Mouse (Mus musculus): Measurements from ENCODE around the gene Ywhag. TPM values are rescaled to one million over a fixed set of nuclear protein-coding genes. Genes with fewer than 3 reads are reported as not detected.
A peak's percentile ranks its signal among the peaks of the same experiment; 100 is the strongest.

Gene Ywhag
- polyA plus RNA-seq, 1 experiment: 227 TPM

- peaks cover 75% of the 10 kb centered on the region for H3K36me3 ChIP-seq (ENCODE audit: control insufficient read depth, insufficient read depth)
These were observed 4.6 kb downstream of the Ywhag start for GRCm38 (mm10) chr5:135929685-135930424.

GRCm38 (mm10) chr5:135923901-135924300, 10.5 kb downstream of the Ywhag start:
- no peak overlapping the region for H3ac ChIP-seq (ENCODE audit: control insufficient read depth, insufficient read length, low read depth)
- no peaks in the 10 kb centered on the region for H3K27me3 ChIP-seq (ENCODE audit: control insufficient read depth, insufficient read depth, insufficient read length)
- peaks cover 93% of the 10 kb centered on the region for H3K79me3 ChIP-seq (ENCODE audit: low read depth)
- no peak for TF ChIP-seq USF1 (IDR thresholded peaks at IDR 0.05; ENCODE audit: low read depth)
- no peak for TF ChIP-seq CTCF (IDR thresholded peaks at IDR 0.05; ENCODE audit: control insufficient read depth, insufficient read depth, insufficient read length)
- no peak for TF ChIP-seq CEBPB (IDR thresholded peaks at IDR 0.05; ENCODE audit: low read depth)
- TF ChIP-seq MAX (IDR thresholded peaks at IDR 0.05): no peak
- TF ChIP-seq FOSL1 (IDR thresholded peaks at IDR 0.05; ENCODE audit: insufficient read depth, low read length, poor library complexity, severe bottlenecking): no peak
- no peak for TF ChIP-seq MYOG (IDR thresholded peaks at IDR 0.05; ENCODE audit: control insufficient read depth, extremely low read depth, insufficient read length)
- TF ChIP-seq MYOD1 (IDR thresholded peaks at IDR 0.05; ENCODE audit: control insufficient read depth, insufficient read length, low read depth): no peak
- peaks cover 93% of the 10 kb centered on the region for H3K36me3 ChIP-seq (ENCODE audit: control insufficient read depth, insufficient read depth)
- peaks cover 100% of the 10 kb centered on the region for H3K79me2 ChIP-seq (ENCODE audit: control insufficient read depth, insufficient read depth)
- H3K4me3 ChIP-seq (ENCODE audit: insufficient read depth, poor library complexity, severe bottlenecking): no peak overlapping the region

More at GRCm38 (mm10) chr5:135929685-135930424, 4.6 kb downstream of the Ywhag start:
- no peak overlapping the region for H3ac ChIP-seq (ENCODE audit: control insufficient read depth, insufficient read length, low read depth)
- H3K79me2 ChIP-seq (ENCODE audit: control insufficient read depth, insufficient read depth): peaks cover 96% of the 10 kb centered on the region
- TF ChIP-seq FOSL1 (IDR thresholded peaks at IDR 0.05; ENCODE audit: insufficient read depth, low read length, poor library complexity, severe bottlenecking): no peak
- no peak for TF ChIP-seq MYOG (IDR thresholded peaks at IDR 0.05; ENCODE audit: control insufficient read depth, extremely low read depth, insufficient read length)
- no peak for TF ChIP-seq CEBPB (IDR thresholded peaks at IDR 0.05; ENCODE audit: low read depth)
- TF ChIP-seq CTCF (IDR thresholded peaks at IDR 0.05; ENCODE audit: control insufficient read depth, insufficient read depth, insufficient read length): no peak
- no peak for TF ChIP-seq MYOD1 (IDR thresholded peaks at IDR 0.05; ENCODE audit: control insufficient read depth, insufficient read length, low read depth)
- no peak for TF ChIP-seq USF1 (IDR thresholded peaks at IDR 0.05; ENCODE audit: low read depth)
- H3K27me3 ChIP-seq (ENCODE audit: control insufficient read depth, insufficient read depth, insufficient read length): no peaks in the 10 kb centered on the region
- H3K79me3 ChIP-seq (ENCODE audit: low read depth): peaks cover 90% of the 10 kb centered on the region
- H3K4me3 ChIP-seq (ENCODE audit: insufficient read depth, poor library complexity, severe bottlenecking): no peak overlapping the region

DNA sequence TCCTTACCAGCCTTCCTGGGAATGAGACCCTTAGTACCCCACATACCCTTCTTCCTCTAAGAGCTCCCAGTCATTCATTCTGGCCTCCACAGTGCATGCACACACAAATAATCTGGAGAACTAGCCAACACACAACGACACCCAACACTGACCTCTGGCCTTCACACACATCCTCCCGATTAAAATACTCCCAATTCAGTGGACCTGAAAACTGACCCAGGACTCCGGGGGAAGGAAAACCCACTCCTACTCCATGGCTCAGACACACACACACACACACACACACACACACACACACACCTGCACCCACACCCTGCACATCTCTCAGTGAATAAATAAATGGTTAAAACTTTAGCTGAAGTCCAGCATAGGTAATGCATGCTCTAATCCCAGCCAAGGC, 14.5 kb downstream of the Ywhag start:
- H3K36me3 ChIP-seq (ENCODE audit: control insufficient read depth, insufficient read depth): peaks cover 89% of the 10 kb centered on the region
- peaks cover 100% of the 10 kb centered on the region for H3K79me2 ChIP-seq (ENCODE audit: control insufficient read depth, insufficient read depth)
- peaks cover 97% of the 10 kb centered on the region for H3K79me3 ChIP-seq (ENCODE audit: low read depth)
- TF ChIP-seq CEBPB (IDR thresholded peaks at IDR 0.05; ENCODE audit: low read depth): no peak
- no peak for TF ChIP-seq MAX (IDR thresholded peaks at IDR 0.05)
- no peak for TF ChIP-seq FOSL1 (IDR thresholded peaks at IDR 0.05; ENCODE audit: insufficient read depth, low read length, poor library complexity, severe bottlenecking)
- TF ChIP-seq MYOD1 (IDR thresholded peaks at IDR 0.05; ENCODE audit: control insufficient read depth, insufficient read length, low read depth): no peak
- TF ChIP-seq CTCF (IDR thresholded peaks at IDR 0.05; ENCODE audit: control insufficient read depth, insufficient read depth, insufficient read length): no peak
- H3K27me3 ChIP-seq (ENCODE audit: control insufficient read depth, insufficient read depth, insufficient read length): no peaks in the 10 kb centered on the region
- H3ac ChIP-seq (ENCODE audit: control insufficient read depth, insufficient read length, low read depth): no peak overlapping the region
- H3K4me3 ChIP-seq (ENCODE audit: insufficient read depth, poor library complexity, severe bottlenecking): no peak overlapping the region

- no peaks in the 10 kb centered on the region for H3K27me3 ChIP-seq (ENCODE audit: control insufficient read depth, insufficient read depth, insufficient read length)
- no peak overlapping the region for H3K4me3 ChIP-seq (ENCODE audit: insufficient read depth, poor library complexity, severe bottlenecking)
- TF ChIP-seq FOSL1 (IDR thresholded peaks at IDR 0.05; ENCODE audit: insufficient read depth, low read length, poor library complexity, severe bottlenecking) (no peak), USF1 (IDR thresholded peaks at IDR 0.05; ENCODE audit: low read depth) (no peak), MAX (IDR thresholded peaks at IDR 0.05) (no peak), MYOD1 (IDR thresholded peaks at IDR 0.05; ENCODE audit: control insufficient read depth, insufficient read length, low read depth) (no peak), CTCF (IDR thresholded peaks at IDR 0.05; ENCODE audit: control insufficient read depth, insufficient read depth, insufficient read length) (no peak), MYOG (IDR thresholded peaks at IDR 0.05; ENCODE audit: control insufficient read depth, extremely low read depth, insufficient read length) (no peak), CEBPB (IDR thresholded peaks at IDR 0.05; ENCODE audit: low read depth) (no peak)
- H3ac ChIP-seq (ENCODE audit: control insufficient read depth, insufficient read length, low read depth): no peak overlapping the region
- H3K36me3 ChIP-seq (ENCODE audit: control insufficient read depth, insufficient read depth): peaks cover 89% of the 10 kb centered on the region
- peaks cover 98% of the 10 kb centered on the region for H3K79me3 ChIP-seq (ENCODE audit: low read depth)
- peaks cover 100% of the 10 kb centered on the region for H3K79me2 ChIP-seq (ENCODE audit: control insufficient read depth, insufficient read depth)
These were observed 15.8 kb downstream of the Ywhag start for GRCm38 (mm10) chr5:135918593-135918992.

- Histone ChIP-seq H3K27me3 (ENCODE audit: control insufficient read depth, insufficient read depth, insufficient read length) (no peaks in the 10 kb centered on the region), H3K79me2 (ENCODE audit: control insufficient read depth, insufficient read depth) (peaks cover 100% of the 10 kb centered on the region), H3ac (ENCODE audit: control insufficient read depth, insufficient read length, low read depth) (no peak overlapping the region), H3K4me3 (ENCODE audit: insufficient read depth, poor library complexity, severe bottlenecking) (no peak overlapping the region), H3K79me3 (ENCODE audit: low read depth) (peaks cover 98% of the 10 kb centered on the region), H3K36me3 (ENCODE audit: control insufficient read depth, insufficient read depth) (peaks cover 87% of the 10 kb centered on the region)
- TF ChIP-seq MYOD1 (IDR thresholded peaks at IDR 0.05; ENCODE audit: control insufficient read depth, insufficient read length, low read depth) (peak; percentile 27), MYOG (IDR thresholded peaks at IDR 0.05; ENCODE audit: control insufficient read depth, extremely low read depth, insufficient read length) (no peak)
These were observed 16.4 kb downstream of the Ywhag start for GRCm38 (mm10) chr5:135918059-135918437.

All from C2C12 (cell line).